Mouse (Mus musculus): ENCODE data around the gene Map2. TPM values are rescaled to one million over a fixed set of nuclear protein-coding genes. Genes with fewer than 3 reads are reported as not detected.

The Map2 gene
- polyA plus RNA-seq (2016; fragmentation: Nextera tagmentation; extraction: Ambion mirVana) = 339 and 369 TPM in 2 replicates

- Histone ChIP-seq H3K36me3 (replicated peaks) (no peaks in the 10 kb centered on the region), H3K9ac (peak within 1 kb of the TSS; percentile 89), H3K9me3 (no peaks in the 10 kb centered on the region), H3K4me3 (replicated peaks) (peak within 1 kb of the TSS; percentile 78), H3K27me3 (no peaks in the 10 kb centered on the region), H3K4me2 (peak within 1 kb of the TSS; percentile 67), H3K4me1 (peaks cover 26% of the 10 kb centered on the region), H3K27ac (peak within 1 kb of the TSS; percentile 92)
- peak; percentile 95 for ATAC-seq (ENCODE audit: low FRiP score)
- WGBS = under 1% methylated on average over 48 of the region's 61 CpGs
Measured at GRCm38 (mm10) chr1:66175041-66175665, at the start of gene Map2. Map2 (plus strand) TSS chr1:66175273.

- Histone ChIP-seq H3K9ac (no peak overlapping the region), H3K27ac (no peak overlapping the region), H3K27me3 (no peaks in the 10 kb centered on the region), H3K9me3 (no peaks in the 10 kb centered on the region), H3K4me1 (no peaks in the 10 kb centered on the region), H3K4me3 (replicated peaks) (no peak overlapping the region), H3K36me3 (replicated peaks) (no peaks in the 10 kb centered on the region), H3K4me2 (no peak overlapping the region)
- no peak for ATAC-seq (ENCODE audit: low FRiP score)
Measured at GRCm38 (mm10) chr1:66133014-66133413, 42.1 kb upstream of the Map2 start.

- Histone ChIP-seq H3K4me1 (no peaks in the 10 kb centered on the region), H3K4me3 (replicated peaks) (no peak overlapping the region), H3K36me3 (replicated peaks) (no peaks in the 10 kb centered on the region), H3K4me2 (no peak overlapping the region), H3K27ac (no peak overlapping the region), H3K9ac (no peak overlapping the region), H3K9me3 (no peaks in the 10 kb centered on the region), H3K27me3 (no peaks in the 10 kb centered on the region)
- ATAC-seq (ENCODE audit: low FRiP score) = no peak
Measured at GRCm38 (mm10) chr1:66135324-66135723, 39.7 kb upstream of the Map2 start.

GRCm38 (mm10) chr1:66140686-66141085, 34.4 kb upstream of the Map2 start:
- Histone ChIP-seq H3K27me3 (no peaks in the 10 kb centered on the region), H3K9me3 (no peaks in the 10 kb centered on the region), H3K27ac (no peak overlapping the region), H3K4me2 (no peak overlapping the region), H3K36me3 (replicated peaks) (no peaks in the 10 kb centered on the region), H3K4me1 (no peaks in the 10 kb centered on the region), H3K4me3 (replicated peaks) (no peak overlapping the region), H3K9ac (no peak overlapping the region)
- ATAC-seq (ENCODE audit: low FRiP score) = no peak
- 92% methylated on average over 1 of the region's 1 CpGs for WGBS

- H3K4me3 ChIP-seq (replicated peaks) = no peak overlapping the region
- H3K4me2 ChIP-seq = no peak overlapping the region
- no peak for ATAC-seq (ENCODE audit: low FRiP score)
- H3K27me3 ChIP-seq = no peaks in the 10 kb centered on the region
- H3K27ac ChIP-seq = no peak overlapping the region
- WGBS = 76% methylated on average over 3 of the region's 3 CpGs
- no peaks in the 10 kb centered on the region for H3K4me1 ChIP-seq
- no peaks in the 10 kb centered on the region for H3K9me3 ChIP-seq
- no peaks in the 10 kb centered on the region for H3K36me3 ChIP-seq (replicated peaks)
- H3K9ac ChIP-seq = no peak overlapping the region
Measured at GRCm38 (mm10) chr1:66145180-66145579, 29.9 kb upstream of the Map2 start.

DNA sequence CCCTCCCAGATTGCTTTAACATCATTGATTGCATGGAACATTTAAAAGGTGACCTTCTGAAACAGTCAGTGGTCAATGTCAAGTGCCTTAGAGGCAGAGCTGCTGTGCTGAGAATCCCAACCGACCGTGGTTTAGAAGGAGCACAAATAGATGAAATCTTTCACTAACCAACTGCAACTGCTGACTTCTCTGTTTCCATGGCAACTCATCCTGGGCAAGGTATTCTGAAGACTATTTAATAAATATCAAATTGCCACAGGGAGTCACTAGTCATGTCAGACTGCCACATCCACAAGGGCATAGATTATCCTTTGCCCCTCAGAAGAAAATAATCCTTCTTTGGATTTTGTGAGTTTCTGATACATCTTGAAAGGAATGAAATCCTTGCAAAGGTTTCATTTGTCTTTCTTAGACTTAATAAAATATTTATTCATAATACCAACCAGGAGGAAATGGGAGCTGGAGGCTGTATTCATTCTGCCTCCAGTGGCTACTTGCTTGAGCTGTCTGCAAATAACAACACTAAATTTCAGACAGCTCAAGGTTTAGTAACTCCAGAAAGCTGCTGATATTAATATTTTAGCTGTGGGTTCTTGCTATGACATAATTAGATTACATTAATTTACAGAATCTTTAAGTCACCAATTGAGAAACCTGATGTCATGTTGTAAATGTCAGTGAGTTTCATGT, 26.1 kb upstream of the Map2 start:
- H3K27me3 ChIP-seq = no peaks in the 10 kb centered on the region
- H3K27ac ChIP-seq = no peak overlapping the region
- 0 out of 2 replicates have a peak, but pooled peaks have one; percentile 49 for ATAC-seq (ENCODE audit: low FRiP score)
- H3K4me3 ChIP-seq (replicated peaks) = no peak overlapping the region
- H3K36me3 ChIP-seq (replicated peaks) = no peaks in the 10 kb centered on the region
- no peaks in the 10 kb centered on the region for H3K4me1 ChIP-seq
- H3K9ac ChIP-seq = no peak overlapping the region
- no peak overlapping the region for H3K4me2 ChIP-seq
- 61% methylated on average over 2 of the region's 2 CpGs for WGBS
- H3K9me3 ChIP-seq = no peaks in the 10 kb centered on the region

- Histone ChIP-seq H3K4me2 (no peak overlapping the region), H3K4me1 (no peaks in the 10 kb centered on the region), H3K9me3 (no peaks in the 10 kb centered on the region), H3K36me3 (replicated peaks) (no peaks in the 10 kb centered on the region), H3K27ac (no peak overlapping the region), H3K9ac (no peak overlapping the region), H3K4me3 (replicated peaks) (no peak overlapping the region), H3K27me3 (no peaks in the 10 kb centered on the region)
- WGBS = 88% methylated on average over 3 of the region's 3 CpGs
- no peak for ATAC-seq (ENCODE audit: low FRiP score)
Measured at GRCm38 (mm10) chr1:66150806-66151205, 24.3 kb upstream of the Map2 start.

- 88% methylated on average over 2 of the region's 2 CpGs for WGBS
- H3K27ac ChIP-seq = no peak overlapping the region
- no peaks in the 10 kb centered on the region for H3K4me1 ChIP-seq
- H3K9me3 ChIP-seq = no peaks in the 10 kb centered on the region
- ATAC-seq (ENCODE audit: low FRiP score) = no peak
- H3K4me2 ChIP-seq = no peak overlapping the region
- no peaks in the 10 kb centered on the region for H3K36me3 ChIP-seq (replicated peaks)
- no peaks in the 10 kb centered on the region for H3K27me3 ChIP-seq
- H3K9ac ChIP-seq = no peak overlapping the region
- no peak overlapping the region for H3K4me3 ChIP-seq (replicated peaks)
Measured at GRCm38 (mm10) chr1:66157135-66157534, 17.9 kb upstream of the Map2 start.

GRCm38 (mm10) chr1:66157589-66157988, 17.5 kb upstream of the Map2 start:
- Histone ChIP-seq H3K4me3 (replicated peaks) (no peak overlapping the region), H3K9me3 (no peaks in the 10 kb centered on the region), H3K36me3 (replicated peaks) (no peaks in the 10 kb centered on the region), H3K27me3 (no peaks in the 10 kb centered on the region), H3K27ac (no peak overlapping the region), H3K9ac (no peak overlapping the region), H3K4me2 (no peak overlapping the region), H3K4me1 (no peaks in the 10 kb centered on the region)
- ATAC-seq (ENCODE audit: low FRiP score) = no peak

DNA sequence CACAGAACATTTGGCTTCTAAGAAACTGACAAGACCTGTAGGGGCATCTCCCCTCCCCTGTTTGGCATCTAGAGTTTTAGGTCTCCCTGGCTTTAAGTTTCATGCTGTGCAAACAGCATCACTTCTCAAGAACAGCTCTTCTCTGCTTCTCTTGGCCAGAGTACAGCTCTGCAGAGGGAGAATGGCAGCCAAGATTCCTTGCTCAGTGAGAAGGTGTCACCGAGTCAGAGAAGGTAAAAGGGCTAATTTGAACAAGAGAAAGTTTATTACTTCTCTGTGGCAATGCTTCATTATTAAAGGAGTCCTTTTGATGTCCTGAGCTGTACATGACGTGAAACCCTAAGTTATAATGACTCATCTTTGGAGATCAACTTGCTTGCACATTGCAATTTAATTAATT, 10.4 kb upstream of the Map2 start:
- H3K36me3 ChIP-seq (replicated peaks) = no peaks in the 10 kb centered on the region
- H3K27ac ChIP-seq = no peak overlapping the region
- no peak overlapping the region for H3K4me3 ChIP-seq (replicated peaks)
- no peak for ATAC-seq (ENCODE audit: low FRiP score)
- H3K27me3 ChIP-seq = no peaks in the 10 kb centered on the region
- no peaks in the 10 kb centered on the region for H3K4me1 ChIP-seq
- WGBS = 58% methylated on average over 2 of the region's 2 CpGs
- H3K9me3 ChIP-seq = no peaks in the 10 kb centered on the region
- no peak overlapping the region for H3K9ac ChIP-seq
- H3K4me2 ChIP-seq = no peak overlapping the region

- Histone ChIP-seq H3K27me3 (no peaks in the 10 kb centered on the region), H3K4me1 (peaks cover 3% of the 10 kb centered on the region), H3K9ac (no peak overlapping the region), H3K4me2 (no peak overlapping the region), H3K4me3 (replicated peaks) (no peak overlapping the region), H3K36me3 (replicated peaks) (no peaks in the 10 kb centered on the region), H3K9me3 (no peaks in the 10 kb centered on the region), H3K27ac (no peak overlapping the region)
- WGBS = 80% methylated on average over 5 of the region's 5 CpGs
- ATAC-seq (ENCODE audit: low FRiP score) = no peak
Measured at GRCm38 (mm10) chr1:66168722-66169121, 6.4 kb upstream of the Map2 start.

- 47% methylated on average over 3 of the region's 3 CpGs for WGBS
- Histone ChIP-seq H3K4me3 (replicated peaks) (no peak overlapping the region), H3K9ac (no peak overlapping the region), H3K4me1 (peaks cover 10% of the 10 kb centered on the region), H3K27me3 (no peaks in the 10 kb centered on the region), H3K9me3 (no peaks in the 10 kb centered on the region), H3K36me3 (replicated peaks) (no peaks in the 10 kb centered on the region), H3K4me2 (no peak overlapping the region), H3K27ac (0 out of 2 replicates have a peak overlapping the region, but pooled peaks have one; percentile 42)
- ATAC-seq (ENCODE audit: low FRiP score) = no peak
Measured at GRCm38 (mm10) chr1:66172127-66172526, 2.9 kb upstream of the Map2 start.

- Histone ChIP-seq H3K27me3 (no peaks in the 10 kb centered on the region), H3K4me2 (no peak overlapping the region), H3K36me3 (replicated peaks) (no peaks in the 10 kb centered on the region), H3K9me3 (no peaks in the 10 kb centered on the region), H3K4me3 (replicated peaks) (no peak overlapping the region), H3K27ac (no peak overlapping the region), H3K4me1 (peaks cover 22% of the 10 kb centered on the region), H3K9ac (no peak overlapping the region)
- 49% methylated on average over 5 of the region's 5 CpGs for WGBS
- ATAC-seq (ENCODE audit: low FRiP score) = no peak
Measured at GRCm38 (mm10) chr1:66173630-66174029, 1.4 kb upstream of the Map2 start.
